Mouse (Mus musculus) lung, embryonic 14.5 days (tissue): ENCODE data around the gene Lypd3. TPM values are rescaled to one million over a fixed set of nuclear protein-coding genes. Genes with fewer than 3 reads are reported as not detected.
A peak's percentile ranks its signal among the peaks of the same experiment; 100 is the strongest.

Source experiments
- ATAC-seq: fragments of 200-750 bp; cut with Nextera tagmentation; 2 replicates; pipeline ENCODE4 v1.8.0; 2017; ENCODE audit warnings: mild to moderate bottlenecking, moderate TSS enrichment, moderate library complexity; ENCODE audit not compliant: insufficient read depth
- DNase-seq: peaks from one replicate; pipeline ENCODE4 v3.0.0-alpha.2; 2015
- H3K27ac ChIP-seq: fragments of 300-500 bp; sonication (generic); 2 replicates; pipeline ENCODE4 v1.5.1; 2014; ENCODE audit warnings: low read depth, mild to moderate bottlenecking, moderate library complexity
- H3K27me3 ChIP-seq: fragments of 300-500 bp; sonication (generic); 2 replicates; pipeline ENCODE4 v1.6.1; 2014; ENCODE audit warnings: low read length, control low read depth; ENCODE audit not compliant: insufficient read depth
- H3K36me3 ChIP-seq: fragments of 300-500 bp; sonication (generic); 2 replicates; pipeline ENCODE4 v1.6.1; 2014; ENCODE audit warnings: control low read depth; ENCODE audit not compliant: insufficient read depth
- H3K4me1 ChIP-seq: fragments of 300-500 bp; sonication (generic); 2 replicates; pipeline ENCODE4 v1.6.1; 2014; ENCODE audit warnings: antibody characterized with exemption, control low read depth; ENCODE audit not compliant: insufficient read depth
- H3K4me2 ChIP-seq: fragments of 300-500 bp; sonication (generic); 2 replicates; pipeline ENCODE4 v1.6.1; 2014; ENCODE audit warnings: mild to moderate bottlenecking
- H3K4me3 ChIP-seq: fragments of 300-500 bp; sonication (generic); 2 replicates; pipeline ENCODE4 v1.5.1; 2014; ENCODE audit warnings: low read depth, low read length
- H3K9ac ChIP-seq: fragments of 300-500 bp; sonication (generic); 2 replicates; pipeline ENCODE4 v1.6.1; 2014
- H3K9me3 ChIP-seq: fragments of 300-500 bp; sonication (generic); 2 replicates; pipeline ENCODE4 v1.6.1; 2016; ENCODE audit warnings: low read depth, low read length, control low read depth
- CTCF ChIP-seq: IDR thresholded peaks from 2 replicates; pipeline ENCODE4 v1.5.1; 2016; ENCODE audit warnings: antibody characterized with exemption, low read depth
- WGBS: fragments of 180-500 bp; shearing (Covaris S2); extraction: QIAGEN DNeasy Blood & Tissue Kit; methylation state at CpG from one replicate; pipeline ENCODE4 v1.1.7; 2014; 5-methylcytosine and 5-hydroxymethylcytosine counted together
- polyA plus RNA-seq: library from polyadenylated mRNA; unstranded; fragments of >200 nt; fragmentation: Nextera tagmentation; extraction: Ambion mirVana; gene quantifications from 2 replicates; pipeline ENCODE4 v1.2.1, GENCODE M21; 2014

The Lypd3 gene
- 0.14 TPM in 1 of 2 replicates, not detected in the other for polyA plus RNA-seq

GRCm38 (mm10) chr7:24636264-24636663 lies at the start of gene Lypd3:
Gene Lypd3 (plus strand): TSS chr7:24636550.
- Histone ChIP-seq H3K27ac (no peak within 1 kb of the TSS), H3K36me3 (no peaks in the 10 kb centered on the region), H3K4me1 (0 out of 2 replicates have a peak, but pooled peaks cover 3% of the 10 kb centered on the region), H3K9me3 (no peaks in the 10 kb centered on the region), H3K9ac (no peak within 1 kb of the TSS), H3K27me3 (peaks cover 47% of the 10 kb centered on the region), H3K4me2 (peak within 1 kb of the TSS; percentile 88; the same call in 1 of the 2 replicates), H3K4me3 (peak within 1 kb of the TSS; percentile 43; the same call in 1 of the 2 replicates)
- WGBS: 21% methylated on average over 15 of the region's 15 CpGs
- DNase-seq: no peak
- no peak for ATAC-seq
- no peak for TF ChIP-seq CTCF

GRCm38 (mm10) chr7:24586828-24587227 lies 49.5 kb upstream of the Lypd3 start:
- ATAC-seq: peak; percentile 83
- H3K27ac ChIP-seq: no peak overlapping the region
- no peaks in the 10 kb centered on the region; the same call in 1 of the 2 replicates for H3K9me3 ChIP-seq

GRCm38 (mm10) chr7:24587330-24588105 lies 48.8 kb upstream of the Lypd3 start, which contains the start of the genes Ethe1 and Zfp575:
Gene Ethe1 (plus strand): TSS chr7:24587543.
Gene Zfp575 (minus strand): TSS chr7:24587641.
- Histone ChIP-seq H3K4me1 (peaks cover 4% of the 10 kb centered on the region; the same call in 1 of the 2 replicates), H3K36me3 (no peaks in the 10 kb centered on the region), H3K27me3 (peaks cover 24% of the 10 kb centered on the region), H3K4me2 (peak within 1 kb of the TSS; percentile 82), H3K9me3 (no peaks in the 10 kb centered on the region; the same call in 1 of the 2 replicates), H3K4me3 (peak within 1 kb of the TSS; percentile 47), H3K9ac (peak within 1 kb of the TSS; percentile 60), H3K27ac (peak within 1 kb of the TSS; percentile 36; the same call in 1 of the 2 replicates)
- ATAC-seq (peak; percentile 50), DNase-seq (peak; percentile 85)
- no peak for TF ChIP-seq CTCF
- WGBS: 7% methylated on average over 30 of the region's 30 CpGs

More at GRCm38 (mm10) chr7:24586828-24587227, 49.5 kb upstream of the Lypd3 start:
- peak; percentile 71 for DNase-seq
- Histone ChIP-seq H3K36me3 (no peaks in the 10 kb centered on the region), H3K4me2 (peak overlapping the region; percentile 82), H3K27me3 (peaks cover 24% of the 10 kb centered on the region), H3K4me1 (peaks cover 4% of the 10 kb centered on the region; the same call in 1 of the 2 replicates), H3K4me3 (peak overlapping the region; percentile 47), H3K9ac (peak overlapping the region; percentile 60)
- WGBS: 9% methylated on average over 8 of the region's 8 CpGs
- TF ChIP-seq CTCF: no peak

DNA sequence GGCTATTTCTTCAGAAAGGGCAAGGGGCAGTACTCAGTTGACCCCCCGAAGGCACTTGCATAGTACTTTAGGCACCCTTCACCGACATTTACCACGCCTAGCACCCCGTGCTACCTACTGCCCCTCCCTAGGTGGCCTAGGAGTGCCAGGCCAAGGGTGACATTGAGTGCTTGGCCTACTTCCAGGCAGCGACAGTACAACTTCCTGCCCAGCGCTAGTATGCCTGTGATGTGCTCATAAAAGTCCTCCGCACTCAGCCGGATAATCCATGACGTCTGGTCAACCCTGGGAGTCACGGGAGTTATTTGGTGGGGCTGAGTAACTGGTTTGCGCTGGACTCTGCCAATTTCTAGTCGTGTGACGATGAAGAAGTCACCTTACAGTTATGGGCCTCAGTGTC lies 48.0 kb upstream of the Lypd3 start:
- WGBS: 54% methylated on average over 13 of the region's 13 CpGs
- Histone ChIP-seq H3K27me3 (peaks cover 24% of the 10 kb centered on the region), H3K27ac (no peak overlapping the region), H3K9ac (no peak overlapping the region), H3K4me1 (peaks cover 4% of the 10 kb centered on the region; the same call in 1 of the 2 replicates), H3K9me3 (no peaks in the 10 kb centered on the region; the same call in 1 of the 2 replicates), H3K36me3 (no peaks in the 10 kb centered on the region), H3K4me2 (no peak overlapping the region), H3K4me3 (no peak overlapping the region)
- DNase-seq: peak; percentile 67
- TF ChIP-seq CTCF: no peak
- no peak for ATAC-seq

- Histone ChIP-seq H3K27ac (no peak overlapping the region), H3K27me3 (peaks cover 3% of the 10 kb centered on the region), H3K4me3 (no peak overlapping the region), H3K9me3 (no peaks in the 10 kb centered on the region), H3K4me1 (peaks cover 4% of the 10 kb centered on the region; the same call in 1 of the 2 replicates), H3K36me3 (no peaks in the 10 kb centered on the region), H3K9ac (no peak overlapping the region), H3K4me2 (no peak overlapping the region)
- 60% methylated on average over 5 of the region's 5 CpGs for WGBS
- DNase-seq (no peak), ATAC-seq (no peak)
- TF ChIP-seq CTCF: no peak
Observed at GRCm38 (mm10) chr7:24591735-24592134, 44.6 kb upstream of the Lypd3 start.

DNA sequence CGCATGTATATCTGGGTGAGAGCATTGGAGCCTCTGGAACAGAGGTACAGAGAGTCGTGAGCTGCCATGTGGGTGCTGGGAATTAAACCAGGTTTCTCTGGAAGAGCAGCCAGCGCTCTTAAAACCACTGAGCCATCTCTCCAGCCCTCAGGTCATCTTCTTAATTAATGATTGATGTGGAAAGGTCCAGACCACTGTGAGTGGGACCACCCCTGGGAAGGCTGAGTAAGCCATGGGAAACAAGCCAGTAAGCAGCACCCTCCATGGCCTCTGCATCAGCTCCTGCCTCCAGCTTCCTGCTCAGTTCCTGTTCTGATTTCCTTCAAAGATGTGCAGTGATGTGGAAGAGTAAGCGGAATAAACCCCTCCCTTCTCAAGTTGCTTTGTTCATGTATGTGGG lies 44.2 kb upstream of the Lypd3 start:
- no peak for DNase-seq
- 50% methylated on average over 4 of the region's 4 CpGs for WGBS
- H3K36me3 ChIP-seq: no peaks in the 10 kb centered on the region
- ATAC-seq: no peak
- H3K4me2 ChIP-seq: no peak overlapping the region
- no peak overlapping the region for H3K27ac ChIP-seq
- H3K9ac ChIP-seq: no peak overlapping the region
- H3K4me3 ChIP-seq: no peak overlapping the region
- peaks cover 4% of the 10 kb centered on the region; the same call in 1 of the 2 replicates for H3K4me1 ChIP-seq
- H3K9me3 ChIP-seq: no peaks in the 10 kb centered on the region
- no peaks in the 10 kb centered on the region for H3K27me3 ChIP-seq
- TF ChIP-seq CTCF: no peak

DNA sequence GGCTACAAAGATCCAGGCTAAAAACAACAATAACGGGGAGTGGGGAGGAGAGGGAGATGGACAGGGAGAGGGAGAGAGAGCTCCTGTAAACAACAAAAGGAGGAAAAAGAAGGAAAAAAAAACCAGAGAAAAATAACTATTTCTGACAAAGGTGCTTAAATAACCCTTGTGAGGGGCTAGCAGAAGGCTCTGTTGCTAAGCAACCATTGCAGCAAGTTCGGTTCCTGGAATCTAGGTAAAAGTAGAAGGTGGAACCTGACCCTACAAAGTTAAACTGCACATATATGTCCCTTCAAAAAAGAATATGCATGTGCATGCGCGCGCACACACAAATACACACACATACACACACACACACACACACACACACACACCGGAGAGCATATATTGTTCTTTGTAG lies 43.6 kb upstream of the Lypd3 start:
- H3K27ac ChIP-seq: no peak overlapping the region
- no peak for DNase-seq

More for the DNA sequence above, 43.6 kb upstream of the Lypd3 start:
- Histone ChIP-seq H3K4me2 (no peak overlapping the region), H3K4me3 (no peak overlapping the region), H3K27me3 (no peaks in the 10 kb centered on the region), H3K9me3 (no peaks in the 10 kb centered on the region), H3K9ac (no peak overlapping the region), H3K4me1 (peaks cover 2% of the 10 kb centered on the region; the same call in 1 of the 2 replicates), H3K36me3 (no peaks in the 10 kb centered on the region)
- 72% methylated on average over 6 of the region's 6 CpGs for WGBS
- TF ChIP-seq CTCF: no peak
- ATAC-seq: no peak
